Mouse (Mus musculus) liver, adult 2 months (tissue): Measurements from ENCODE around the gene Pdia3. TPM values are rescaled to one million over a fixed set of nuclear protein-coding genes. Genes with fewer than 3 reads are reported as not detected.

Experiments
- DNase-seq: peaks from one replicate; pipeline ENCODE4 v3.0.0-alpha.2; 2011; ENCODE audit warnings: low read depth, low spot score; ENCODE audit errors: extremely low read depth
- H3K27ac ChIP-seq: fragments of 200-500 bp; replicated peaks from 2 replicates; pipeline ENCODE4 v1.5.1; 2012; ENCODE audit warnings: low read depth, mild to moderate bottlenecking, control low read depth, inconsistent platforms, low read length; ENCODE audit not compliant: insufficient read depth
- H3K27me3 ChIP-seq: fragments of 200-500 bp; 2 replicates; pipeline ENCODE4 v1.6.1; 2012; ENCODE audit warnings: mild to moderate bottlenecking, moderate library complexity, low read length, inconsistent platforms; ENCODE audit not compliant: control insufficient read depth, insufficient read depth
- H3K36me3 ChIP-seq: fragments of 200-500 bp; 2 replicates; pipeline ENCODE4 v1.6.1; 2012; ENCODE audit warnings: low read length, inconsistent platforms; ENCODE audit not compliant: control insufficient read depth, insufficient read depth
- H3K4me1 ChIP-seq: fragments of 200-500 bp; 2 replicates; pipeline ENCODE4 v1.6.1; 2011; ENCODE audit warnings: low read length; ENCODE audit not compliant: control insufficient read depth, insufficient read depth
- H3K4me3 ChIP-seq: fragments of 200-500 bp; 2 replicates; pipeline ENCODE4 v1.5.1; 2011; ENCODE audit warnings: low read depth, mild to moderate bottlenecking, control low read depth, low read length, moderate library complexity; ENCODE audit not compliant: insufficient read depth
- H3K79me2 ChIP-seq: fragments of 200-500 bp; 2 replicates; pipeline ENCODE4 v1.6.1; 2012; ENCODE audit warnings: inconsistent platforms, mild to moderate bottlenecking, low read length, moderate library complexity; ENCODE audit not compliant: control insufficient read depth, insufficient read depth
- H3K9ac ChIP-seq: fragments of 200-500 bp; 2 replicates; pipeline ENCODE4 v1.6.1; 2012; ENCODE audit warnings: low read depth, mild to moderate bottlenecking, control low read depth, inconsistent platforms, low read length
- CTCF ChIP-seq: fragments of 200-500 bp; IDR thresholded peaks from 2 replicates; pipeline ENCODE4 v1.5.1; 2011; ENCODE audit warnings: low read depth, low read length, control low read depth
- POLR2A ChIP-seq: fragments of 200-500 bp; IDR thresholded peaks from 2 replicates; pipeline ENCODE4 v1.6.1; 2011; ENCODE audit warnings: low read length, control low read depth; ENCODE audit not compliant: insufficient read depth; ENCODE audit errors: extremely low read depth
- WGBS: fragments of 180-500 bp; shearing (Covaris S2); methylation state at CpG from one replicate; pipeline ENCODE4 v1.1.7; 2018; 5-methylcytosine and 5-hydroxymethylcytosine counted together
- polyA plus RNA-seq: library from polyadenylated mRNA; depleted of rRNA; stranded (reverse); fragments of >200 nt; gene quantifications from 2 replicates; pipeline ENCODE4 v1.2.3, GENCODE M21; 2012
- total RNA-seq: library from RNA; depleted of rRNA; stranded (reverse); fragments of >200 nt; gene quantifications from 2 replicates; pipeline ENCODE4 v1.2.3, GENCODE M21; 2014

The Pdia3 gene
- total and polyA plus RNA-seq, 2 experiments: 193 to 412 TPM

DNA sequence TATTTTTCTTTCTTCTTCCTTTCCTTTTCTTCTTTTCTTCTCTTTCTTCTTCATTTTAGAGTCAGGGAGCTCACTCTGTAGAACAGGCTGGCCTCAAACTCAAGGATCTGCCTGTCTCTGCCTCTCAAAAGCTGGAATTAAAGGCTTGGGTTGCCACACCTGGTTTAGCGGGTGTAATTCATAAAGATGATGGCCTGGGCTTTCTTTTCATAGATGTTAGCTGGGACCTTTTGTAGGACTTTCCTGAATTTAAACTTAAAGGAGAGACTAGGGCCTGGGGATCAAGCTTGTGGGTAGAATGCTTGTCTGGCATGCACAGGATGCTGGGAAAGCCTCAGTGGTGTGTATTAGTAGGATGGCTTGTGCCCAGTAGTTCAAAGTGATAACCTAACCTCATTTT is 30.6 kb downstream of the Pdia3 start, which contains the start of gene Ell3:
Gene Ell3 (minus strand): TSS at position 101 of the 400 bp plus-strand sequence.
- DNase-seq: no peak
- peaks cover 12% of the 10 kb centered on the region for H3K4me1 ChIP-seq
- H3K27ac ChIP-seq: no peak within 1 kb of the TSS
- H3K79me2 ChIP-seq: no peaks in the 10 kb centered on the region
- TF ChIP-seq POLR2A: no peak
- no peak for TF ChIP-seq CTCF
- no peaks in the 10 kb centered on the region for H3K27me3 ChIP-seq
- WGBS: 100% methylated on average over 1 of the region's 1 CpGs
- no peak within 1 kb of the TSS for H3K9ac ChIP-seq
- H3K36me3 ChIP-seq: peaks cover 2% of the 10 kb centered on the region; the same call in 1 of the 2 replicates
- H3K4me3 ChIP-seq: no peak within 1 kb of the TSS

DNA sequence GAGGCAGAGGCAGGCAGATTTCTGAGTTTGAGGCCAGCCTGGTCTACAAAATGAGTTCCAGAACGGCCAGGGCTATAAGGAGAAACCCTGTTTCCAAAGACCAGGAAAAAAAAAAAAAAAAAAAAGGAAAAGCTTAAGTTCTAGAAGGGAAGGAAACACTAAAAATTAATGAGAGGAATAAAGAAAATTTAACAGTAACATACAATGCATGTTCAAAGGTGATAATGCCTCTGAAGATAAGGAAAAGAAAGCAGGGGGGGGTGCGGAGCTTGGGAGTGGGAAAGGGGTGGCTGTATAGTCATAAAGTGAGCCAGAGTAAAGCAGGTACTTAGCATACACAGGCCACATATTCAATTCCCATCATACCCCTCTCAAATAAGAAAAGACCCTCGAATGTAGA is 31.5 kb downstream of the Pdia3 start:
- Histone ChIP-seq H3K27ac (no peak overlapping the region), H3K9ac (no peak overlapping the region), H3K79me2 (peaks cover 9% of the 10 kb centered on the region; the same call in 1 of the 2 replicates), H3K36me3 (no peaks in the 10 kb centered on the region), H3K4me1 (peaks cover 10% of the 10 kb centered on the region), H3K27me3 (no peaks in the 10 kb centered on the region), H3K4me3 (no peak overlapping the region)
- no peak for DNase-seq
- TF ChIP-seq CTCF (no peak), POLR2A (no peak)
- WGBS: 88% methylated on average over 3 of the region's 3 CpGs

- Histone ChIP-seq H3K9ac (no peak overlapping the region), H3K27ac (no peak overlapping the region), H3K4me3 (no peak overlapping the region), H3K79me2 (peaks cover 9% of the 10 kb centered on the region; the same call in 1 of the 2 replicates), H3K27me3 (no peaks in the 10 kb centered on the region), H3K36me3 (peaks cover 7% of the 10 kb centered on the region; the same call in 1 of the 2 replicates), H3K4me1 (peaks cover 9% of the 10 kb centered on the region)
- 92% methylated on average over 4 of the region's 4 CpGs for WGBS
- TF ChIP-seq POLR2A: no peak
- TF ChIP-seq CTCF: no peak
- no peak for DNase-seq
Measured at GRCm38 (mm10) chr2:121446506-121446905, 32.9 kb downstream of the Pdia3 start.

GRCm38 (mm10) chr2:121447006-121447405 is 33.4 kb downstream of the Pdia3 start:
- Histone ChIP-seq H3K4me3 (no peak overlapping the region), H3K4me1 (peaks cover 7% of the 10 kb centered on the region), H3K27ac (no peak overlapping the region), H3K9ac (no peak overlapping the region), H3K36me3 (peaks cover 8% of the 10 kb centered on the region; the same call in 1 of the 2 replicates), H3K79me2 (peaks cover 9% of the 10 kb centered on the region; the same call in 1 of the 2 replicates), H3K27me3 (no peaks in the 10 kb centered on the region)
- no peak for DNase-seq
- TF ChIP-seq POLR2A (no peak), CTCF (no peak)
- 94% methylated on average over 3 of the region's 3 CpGs for WGBS

DNA sequence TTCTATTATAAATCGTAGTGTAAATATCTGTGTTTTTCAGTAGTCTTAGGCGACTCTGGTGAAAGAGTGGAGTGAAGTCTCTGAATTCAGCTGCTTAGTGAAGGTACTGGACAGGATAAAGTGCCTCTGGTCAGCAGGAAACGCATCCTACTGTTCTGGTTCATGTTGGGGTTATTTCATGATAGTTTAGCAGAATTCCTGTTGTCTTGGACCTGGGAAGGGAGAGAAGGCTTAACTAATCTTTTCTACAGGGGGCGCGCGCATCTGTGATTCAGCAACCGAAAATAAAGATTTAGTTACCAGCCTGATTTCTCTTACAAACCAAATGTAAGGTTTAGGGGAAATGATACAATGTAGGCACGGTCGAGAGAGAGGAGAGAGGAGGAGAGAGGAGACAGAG is 34.6 kb downstream of the Pdia3 start:
- H3K27me3 ChIP-seq: no peaks in the 10 kb centered on the region
- WGBS: 9% methylated on average over 9 of the region's 9 CpGs
- peaks cover 10% of the 10 kb centered on the region for H3K4me1 ChIP-seq
- H3K36me3 ChIP-seq: peaks cover 17% of the 10 kb centered on the region
- H3K9ac ChIP-seq: peak overlapping the region; percentile 56; the same call in 1 of the 2 replicates
- peaks cover 9% of the 10 kb centered on the region; the same call in 1 of the 2 replicates for H3K79me2 ChIP-seq
- TF ChIP-seq CTCF (no peak), POLR2A (no peak)
- H3K4me3 ChIP-seq: peak overlapping the region; percentile 57
- DNase-seq: peak; percentile 50
- H3K27ac ChIP-seq: peak overlapping the region; percentile 96

DNA sequence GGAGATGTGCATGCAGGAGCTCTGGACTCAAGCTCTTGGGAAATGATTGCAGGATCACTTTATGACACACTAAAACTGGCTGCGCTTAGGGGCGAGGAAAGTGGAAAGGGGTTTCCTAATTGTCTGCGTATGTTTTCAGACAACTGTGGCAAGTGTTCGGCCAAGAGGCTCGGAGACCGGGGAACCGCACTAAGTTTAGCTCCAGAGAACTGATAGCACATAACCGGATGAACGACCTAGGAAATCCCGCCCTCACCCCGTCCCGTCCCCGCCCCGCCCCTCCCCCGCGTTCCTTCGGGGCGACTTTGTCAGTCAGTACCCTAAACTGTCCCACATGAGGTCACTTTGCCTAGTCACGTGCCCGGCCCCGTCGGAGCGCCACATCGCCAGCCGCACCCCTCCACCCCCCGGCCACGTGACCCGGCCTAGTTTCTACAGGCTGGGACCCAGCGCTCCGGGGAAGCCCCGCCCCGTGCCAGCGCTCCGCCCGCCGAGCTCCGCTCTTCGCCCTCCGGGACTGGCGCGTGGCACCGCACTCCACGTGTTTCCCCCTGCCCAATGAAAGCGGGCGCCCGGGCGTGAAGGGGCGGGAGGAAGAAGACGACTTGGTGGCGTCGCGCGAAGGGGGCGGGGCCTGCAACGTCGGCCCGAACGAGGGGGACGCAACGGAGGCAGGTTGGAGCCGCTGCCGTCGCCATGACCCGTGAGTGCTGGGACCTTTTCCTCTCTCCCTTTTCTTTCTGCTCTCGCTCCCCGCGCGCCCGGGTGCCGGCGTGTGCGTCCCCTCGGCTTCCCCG is 35.4 kb downstream of the Pdia3 start, which contains the start of gene Serf2:
Gene Serf2 (plus strand): TSS at position 457 of the 797 bp plus-strand sequence.
- TF ChIP-seq POLR2A (peak; percentile 96), CTCF (no peak)
- WGBS: under 1% methylated on average over 69 of the region's 74 CpGs
- H3K4me3 ChIP-seq: peak within 1 kb of the TSS; percentile 84
- peak within 1 kb of the TSS; percentile 98 for H3K9ac ChIP-seq
- peak; percentile 92 for DNase-seq
- H3K27ac ChIP-seq: peak within 1 kb of the TSS; percentile 96
- H3K79me2 ChIP-seq: peaks cover 9% of the 10 kb centered on the region; the same call in 1 of the 2 replicates
- peaks cover 19% of the 10 kb centered on the region for H3K36me3 ChIP-seq
- H3K27me3 ChIP-seq: no peaks in the 10 kb centered on the region
- H3K4me1 ChIP-seq: peaks cover 10% of the 10 kb centered on the region
